Mouse (Mus musculus) E14TG2a.4 (cell line): ENCODE results near the gene Ccnyl1.

Source experiments
- CTCF ChIP-seq: conservative IDR thresholded peaks from 2 replicates; pipeline ENCODE4 v1.5.1; 2014; ENCODE audit warnings: low read length
- POU5F1 ChIP-seq: IDR thresholded peaks from 2 replicates; pipeline ENCODE4 v1.6.1; 2014; ENCODE audit warnings: low read length, borderline replicate concordance

DNA sequence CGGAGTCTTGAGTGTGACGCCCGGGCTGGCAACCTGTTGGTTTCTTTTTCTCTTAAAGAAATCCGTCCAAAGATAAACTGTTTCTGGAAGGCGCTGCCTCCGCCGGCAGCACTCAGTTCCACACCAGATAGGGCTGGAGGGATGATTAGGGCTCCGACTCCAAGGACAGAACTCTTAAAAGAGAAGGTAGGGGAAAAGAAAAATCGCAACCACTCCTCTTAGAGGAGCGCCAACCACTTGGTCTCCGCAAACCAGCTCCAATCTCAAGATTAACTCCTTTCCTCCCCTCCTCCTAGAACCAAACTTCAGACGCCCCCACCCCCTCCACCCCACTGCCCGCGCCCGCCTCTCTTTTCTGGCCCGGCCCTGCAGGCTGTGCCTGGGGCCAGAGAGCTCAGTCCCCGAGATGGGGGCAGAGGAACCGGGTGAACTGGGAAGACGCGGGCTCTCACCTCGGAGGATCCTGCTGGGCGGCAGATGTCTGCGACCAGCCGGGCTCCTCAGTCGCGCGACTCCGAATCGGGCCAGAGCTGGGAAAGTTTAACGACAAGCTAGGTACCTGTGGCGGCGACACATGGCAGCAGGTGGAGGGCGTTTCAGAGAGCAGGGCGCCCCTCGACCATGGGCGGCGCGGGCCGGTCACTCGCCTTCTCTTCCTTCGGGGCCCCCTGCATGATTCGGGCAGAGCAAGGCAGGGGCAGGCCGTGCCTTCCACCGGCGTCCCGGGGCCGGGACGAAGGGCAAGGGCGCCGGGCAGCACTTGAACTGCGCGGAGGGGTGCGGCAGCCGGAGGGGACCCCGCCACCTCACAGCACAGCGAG lies 46.6 kb downstream of the Ccnyl1 start:
- TF ChIP-seq CTCF (no peak), POU5F1 (no peak)
